Mouse (Mus musculus): Measurements from ENCODE around the gene Tmem126b. TPM values are rescaled to one million over a fixed set of nuclear protein-coding genes. Genes with fewer than 3 reads are reported as not detected.

Gene Tmem126b
- 10 to 100 TPM; 24.1 to 27.0 TPM for total RNA-seq (2021)

- intact Hi-C loops (cut with DNase I) = loop anchor here (1.0 to 2.0 kb wide), 2 partner anchors 19 to 33 kb away; partner anchors contain the start of gene Tmem126a
- peak; percentile 99 for DNase-seq (ENCODE audit: low spot score)
These were observed at the start of gene Tmem126b for GRCm38 (mm10) chr7:90475793-90476312. Gene Tmem126b (minus strand): TSS chr7:90476001.

DNA sequence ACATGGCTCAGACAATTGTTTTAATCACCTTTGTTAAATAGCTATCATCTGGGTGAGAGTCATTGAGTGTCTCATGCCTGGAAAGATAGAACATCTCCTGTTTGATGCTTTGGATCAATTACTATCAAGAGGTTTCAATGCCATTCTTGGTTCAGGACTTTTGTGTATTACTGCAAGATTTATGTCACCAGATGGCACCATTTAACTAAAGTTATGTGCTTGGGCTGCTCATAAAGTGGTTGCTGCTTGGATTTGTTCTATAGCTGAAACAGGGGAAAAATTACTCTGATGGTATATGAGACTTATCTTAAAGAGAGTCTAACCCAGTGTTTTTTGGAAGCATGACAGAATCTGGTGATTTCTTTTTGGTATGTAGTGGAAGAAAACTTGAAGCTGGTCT lies 36.5 kb upstream of the Tmem126b start:
- intact Hi-C loops (cut with DNase I) = loop anchor here (2.0 kb wide), 1 partner anchor 921 kb away; no protein-coding TSS in a partner anchor
- no peak for DNase-seq (ENCODE audit: low spot score)

DNA sequence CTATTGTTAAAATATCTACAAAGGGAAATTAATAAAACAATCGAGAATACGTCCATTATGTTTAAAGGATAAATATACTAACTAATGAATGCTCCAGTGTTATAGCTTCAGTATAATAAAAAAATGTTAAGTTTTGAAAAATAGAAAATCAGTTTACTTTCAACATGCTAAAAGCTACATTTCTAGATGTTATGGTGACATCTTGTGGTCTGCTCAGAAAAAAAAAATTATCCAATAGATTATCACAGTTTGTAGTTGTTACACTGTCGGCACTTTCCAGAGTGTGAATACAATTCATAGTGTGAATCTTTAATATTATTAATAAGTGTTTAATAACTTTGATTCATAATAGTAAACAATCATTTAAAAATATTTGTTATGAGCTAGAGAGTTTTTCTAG lies 32.3 kb upstream of the Tmem126b start:
- intact Hi-C loops (cut with DNase I) = loop anchor here (10.0 kb wide), 1 partner anchor 223 kb away; no protein-coding TSS in a partner anchor
- DNase-seq (ENCODE audit: low spot score) = no peak

DNA sequence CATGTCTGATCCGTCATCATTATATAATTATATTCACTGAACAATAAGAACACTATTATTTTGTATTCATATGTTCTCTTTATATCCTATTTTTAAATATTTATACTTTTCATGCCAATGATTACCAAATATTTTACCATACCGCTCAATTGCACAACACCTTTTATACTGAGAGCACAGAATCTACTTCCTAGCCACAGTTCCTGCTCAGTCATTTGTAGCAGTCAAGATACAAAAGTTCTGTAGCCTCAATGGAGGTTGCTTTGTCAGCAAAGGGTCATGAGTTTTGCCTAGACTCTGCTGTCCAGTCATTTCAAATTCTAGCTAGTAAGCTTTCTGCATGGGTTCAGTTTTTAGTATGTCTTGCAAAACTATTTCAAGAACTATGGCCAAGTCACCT lies 6.8 kb upstream of the Tmem126b start:
- no peak for DNase-seq (ENCODE audit: low spot score)
- intact Hi-C loops (cut with DNase I) = no loop called here

GRCm38 (mm10) chr7:90476313-90477245 lies 778 bp upstream of the Tmem126b start, which contains the start of gene Dlg2:
Gene Dlg2 (plus strand): TSS chr7:90476672.
- intact Hi-C loops (cut with DNase I) = loop anchor here (2.0 kb wide), 1 partner anchor 20 kb away; the partner anchor contains the start of gene Tmem126a
- DNase-seq (ENCODE audit: low spot score) = no peak

DNA sequence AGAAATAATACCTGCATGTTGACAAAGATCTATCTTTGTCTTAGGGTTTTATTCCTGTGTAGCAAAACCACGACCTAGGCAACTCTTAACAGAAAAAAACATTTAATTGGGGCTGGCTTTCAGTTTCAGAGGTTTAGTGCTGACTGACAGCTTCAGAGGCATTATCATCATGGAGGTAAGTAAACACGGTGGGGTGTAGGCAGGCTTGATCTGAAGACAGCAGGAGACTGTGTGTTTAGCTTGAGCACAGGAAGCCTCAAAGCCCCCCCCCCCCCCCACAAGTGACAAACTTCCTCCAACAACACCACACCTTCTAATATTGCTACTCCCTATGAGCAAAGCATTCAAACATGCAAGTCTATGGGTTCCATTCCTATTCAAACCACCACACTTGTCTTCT lies 2.3 kb downstream of the Tmem126b start:
- intact Hi-C loops (cut with DNase I) = no loop called here
- DNase-seq (ENCODE audit: low spot score) = no peak

DNA sequence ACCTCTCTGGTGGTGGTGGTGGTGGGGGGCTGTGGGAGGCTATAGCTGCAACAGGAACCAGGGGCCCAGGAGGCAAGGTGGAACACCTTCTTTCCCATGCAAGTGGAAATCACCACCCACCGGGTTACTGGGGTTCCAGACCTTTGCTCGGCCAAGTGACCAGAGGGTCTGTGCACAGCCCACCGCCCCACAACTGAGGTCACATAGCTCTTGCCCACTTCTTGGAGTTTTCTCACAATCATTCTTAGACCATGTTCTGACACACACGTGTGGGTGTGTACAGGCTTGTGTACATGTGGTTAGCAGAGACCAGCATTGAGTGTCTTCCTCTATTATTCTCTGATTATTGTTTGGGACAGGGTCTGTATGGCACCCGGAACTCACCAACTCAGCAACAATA lies 14.4 kb downstream of the Tmem126b start:
- intact Hi-C loops (cut with DNase I) = no loop called here
- DNase-seq (ENCODE audit: low spot score) = no peak

GRCm38 (mm10) chr7:90460930-90461329 lies 14.9 kb downstream of the Tmem126b start:
- intact Hi-C loops (cut with DNase I) = no loop called here

GRCm38 (mm10) chr7:90460330-90460729 lies 15.5 kb downstream of the Tmem126b start:
- intact Hi-C loops (cut with DNase I) = no loop called here
- no peak for DNase-seq (ENCODE audit: low spot score)

More at GRCm38 (mm10) chr7:90460930-90461329, 14.9 kb downstream of the Tmem126b start:
- DNase-seq (ENCODE audit: low spot score) = no peak

GRCm38 (mm10) chr7:90457517-90457916 lies 18.3 kb downstream of the Tmem126b start:
- intact Hi-C loops (cut with DNase I) = loop anchor here (2.0 kb wide), 1 partner anchor 19 kb away; the partner anchor contains the start of genes Dlg2 and Tmem126b
- no peak for DNase-seq (ENCODE audit: low spot score)

DNA sequence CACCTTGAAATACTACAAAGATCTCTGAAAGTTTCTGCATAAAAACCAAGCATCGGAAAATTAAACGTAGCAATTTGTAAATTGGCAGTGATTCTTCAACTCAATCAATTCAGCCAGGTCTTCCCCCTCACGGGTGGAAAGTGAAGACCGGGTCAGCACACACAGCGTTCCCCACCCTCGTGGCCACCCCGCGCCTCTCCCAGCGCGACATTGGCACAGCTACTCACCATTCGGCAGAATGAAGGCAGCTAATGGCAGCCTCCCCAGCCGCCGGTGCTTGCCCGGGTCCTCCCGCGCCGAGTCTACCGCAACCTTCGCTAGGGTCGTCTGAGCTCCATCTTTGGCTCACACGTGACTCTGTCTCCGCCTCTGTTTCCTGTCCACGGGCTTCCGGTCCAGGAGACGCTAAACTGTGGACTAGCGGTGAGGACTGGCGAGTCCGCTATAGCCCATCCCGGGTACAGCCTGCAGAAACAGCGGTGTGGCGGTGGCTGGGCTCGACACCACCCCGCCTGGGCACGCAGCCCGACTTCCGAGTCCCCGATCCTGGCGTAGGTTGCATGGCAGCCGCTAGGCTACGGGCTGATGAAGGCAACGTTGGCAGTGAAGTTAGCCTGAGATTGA lies 18.8 kb downstream of the Tmem126b start, which contains the start of gene Tmem126a:
Gene Tmem126a, minus strand, starts transcription at position 385 of the 624 bp plus-strand sequence.
- DNase-seq (ENCODE audit: low spot score) = peak; percentile 77
- intact Hi-C loops (cut with DNase I) = loop anchor here (2.0 kb wide), 1 partner anchor 20 kb away; the partner anchor contains the start of genes Dlg2 and Tmem126b

DNA sequence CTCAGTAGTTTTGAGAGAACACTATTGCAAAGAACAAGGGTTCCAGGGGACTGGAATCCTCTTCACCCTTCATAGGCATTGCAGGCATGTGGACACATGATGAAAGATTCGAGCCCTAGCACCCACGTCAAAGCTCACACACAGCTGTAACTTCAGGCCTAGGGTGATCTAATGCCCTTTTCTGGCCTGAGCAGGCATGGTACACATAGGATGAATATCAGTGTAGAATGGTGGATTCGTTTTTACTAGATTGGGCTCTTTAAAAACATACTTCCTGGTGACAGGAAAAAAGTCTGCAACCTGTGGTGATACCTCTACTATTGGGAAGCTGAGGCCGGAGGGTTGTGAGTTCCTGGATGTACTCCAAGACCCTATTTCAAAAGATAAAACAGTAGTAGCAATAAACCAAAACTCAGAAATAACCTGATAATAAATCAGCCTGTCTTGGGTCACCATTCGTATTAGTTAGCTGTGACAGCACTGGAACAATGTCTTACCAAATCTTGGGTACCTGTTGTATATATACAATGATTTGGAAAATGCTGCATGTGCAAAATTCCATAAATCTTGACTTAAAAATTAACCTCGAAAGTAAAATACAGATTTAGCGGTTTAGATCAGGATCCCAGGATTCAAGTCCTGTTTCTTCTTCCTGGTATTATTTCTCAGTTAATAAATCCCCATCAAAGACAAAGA lies 19.5 kb downstream of the Tmem126b start:
- intact Hi-C loops (cut with DNase I) = loop anchor here (2.0 kb wide), 1 partner anchor 21 kb away; the partner anchor contains the start of genes Dlg2 and Tmem126b
- no peak for DNase-seq (ENCODE audit: low spot score)

GRCm38 (mm10) chr7:90444206-90444605 lies 31.6 kb downstream of the Tmem126b start:
- intact Hi-C loops (cut with DNase I) = no loop called here
- DNase-seq (ENCODE audit: low spot score) = no peak

DNA sequence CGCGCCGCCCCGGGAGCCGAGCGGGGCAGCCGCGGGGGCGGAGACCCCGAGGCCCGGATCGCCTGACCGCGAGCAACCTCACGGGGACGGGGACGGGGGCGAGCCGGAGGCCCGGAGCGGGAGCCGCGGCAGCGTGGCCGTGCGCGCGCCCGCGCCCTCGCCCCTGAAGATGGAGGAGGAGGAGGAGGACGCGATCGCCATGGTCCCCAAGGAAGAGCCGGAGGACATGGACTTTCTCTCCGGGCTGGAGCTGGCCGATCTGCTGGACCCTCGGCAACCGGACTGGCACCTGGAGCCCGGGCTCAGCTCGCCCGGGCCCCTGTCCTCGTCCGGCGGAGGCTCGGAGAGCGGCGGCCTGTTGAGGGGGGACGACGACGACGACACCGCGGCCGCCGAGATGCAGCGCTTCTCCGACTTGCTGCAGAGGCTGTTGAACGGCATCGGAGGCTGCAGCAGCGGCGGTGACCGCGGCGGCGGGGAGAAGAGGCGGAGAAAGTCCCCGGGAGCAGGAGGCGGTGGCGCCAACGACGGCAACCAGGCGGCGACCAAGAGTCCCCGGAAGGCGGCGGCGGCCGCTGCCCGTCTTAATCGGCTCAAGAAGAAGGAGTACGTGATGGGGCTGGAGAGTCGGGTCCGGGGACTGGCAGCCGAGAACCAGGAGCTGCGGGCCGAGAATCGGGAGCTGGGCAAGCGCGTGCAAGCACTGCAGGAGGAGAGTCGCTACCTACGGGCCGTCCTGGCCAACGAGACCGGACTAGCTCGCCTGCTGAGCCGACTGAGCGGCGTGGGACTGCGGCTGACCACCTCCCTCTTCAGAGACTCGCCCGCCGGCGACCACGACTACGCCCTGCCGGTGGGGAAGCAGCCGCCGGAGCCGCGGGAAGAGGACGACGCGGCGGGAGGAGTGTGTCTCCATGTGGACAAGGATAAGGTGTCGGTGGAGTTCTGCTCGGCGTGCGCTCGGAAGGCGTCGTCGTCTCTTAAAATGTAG lies 32.4 kb downstream of the Tmem126b start:
- intact Hi-C loops (cut with DNase I) = loop anchor here (1.0 kb wide), 1 partner anchor 32 kb away; no protein-coding TSS in a partner anchor
- DNase-seq (ENCODE audit: low spot score) = peak; percentile 54

- intact Hi-C loops (cut with DNase I) = loop anchor here (1.0 kb wide), 2 partner anchors 13 to 33 kb away; no protein-coding TSS in a partner anchor
- DNase-seq (ENCODE audit: low spot score) = peak; percentile 94
These were observed 33.2 kb downstream of the Tmem126b start, which contains the start of gene Crebzf for GRCm38 (mm10) chr7:90442518-90443080. Gene Crebzf (plus strand): TSS chr7:90442729.

GRCm38 (mm10) chr7:90442070-90442469 lies 33.7 kb downstream of the Tmem126b start:
- DNase-seq (ENCODE audit: low spot score) = no peak
- intact Hi-C loops (cut with DNase I) = loop anchor here (1.0 kb wide), 1 partner anchor 13 kb away; no protein-coding TSS in a partner anchor

DNA sequence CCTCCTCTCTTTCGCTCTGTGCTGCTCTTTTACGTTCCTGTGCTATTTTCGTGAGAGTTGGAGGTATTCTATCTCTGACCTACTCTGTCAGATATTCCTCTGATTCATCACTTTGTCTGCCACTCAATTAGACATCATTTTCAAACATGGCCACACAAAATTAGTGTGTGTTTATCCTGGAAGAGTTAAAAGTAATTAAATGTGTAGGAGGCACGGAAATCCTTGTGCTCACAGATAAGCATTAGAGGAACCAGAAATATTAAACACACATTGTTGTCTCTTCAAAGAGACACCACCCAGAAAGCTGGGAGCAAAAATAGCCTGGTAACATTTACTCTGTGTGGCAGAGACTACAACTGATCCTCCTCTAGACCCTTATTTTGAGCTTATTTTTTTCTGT lies 35.8 kb downstream of the Tmem126b start:
- no peak for DNase-seq (ENCODE audit: low spot score)
- intact Hi-C loops (cut with DNase I) = no loop called here

DNA sequence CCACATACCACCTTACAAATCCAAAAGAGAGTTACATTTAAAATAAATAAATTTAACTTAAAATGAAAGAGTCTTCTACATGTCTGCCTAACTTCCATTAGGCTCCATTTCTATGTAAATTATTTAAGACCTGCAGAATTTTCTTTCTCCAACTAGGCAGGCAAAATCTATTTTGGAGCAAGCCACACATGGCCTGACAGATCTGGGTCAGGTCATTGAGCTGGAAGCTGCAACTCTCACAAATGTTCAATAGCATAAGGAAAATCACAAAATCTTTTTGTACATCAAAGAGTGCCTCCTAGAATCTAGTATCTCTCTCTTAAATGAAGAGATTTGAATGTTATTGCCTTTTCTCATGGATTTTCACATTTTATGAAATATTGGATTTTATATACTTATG lies 43.6 kb downstream of the Tmem126b start:
- intact Hi-C loops (cut with DNase I) = no loop called here
- no peak for DNase-seq (ENCODE audit: low spot score)

Measured in heart, postnatal 25 days (tissue).